Mouse (Mus musculus): ENCODE measurements at regions not wholly inside any gene's neighbourhood (a gene's known extent, or its start where the extent isn't known, plus 50 kb on each side); places are given as distances from the start of the nearest gene placed in this dataset.

GRCm38 (mm10) chr14:29877671-29878422 is 90.3 kb upstream of the Selenok start:
- DNase-seq: no peak

GRCm38 (mm10) chr14:29878423-29878800 is 89.7 kb upstream of the Selenok start:
- no peak for DNase-seq

GRCm38 (mm10) chr14:29879283-29879682 is 88.8 kb upstream of the Selenok start:
- no peak for DNase-seq

- no peak for DNase-seq
These were observed 85.3 kb upstream of the Selenok start for GRCm38 (mm10) chr14:29882666-29883344.

GRCm38 (mm10) chr14:29895332-29895988 is 72.6 kb upstream of the Selenok start:
- DNase-seq: peak; percentile 42

- no peak for DNase-seq
These were observed 72.0 kb upstream of the Selenok start for GRCm38 (mm10) chr14:29895989-29896675.

- DNase-seq: no peak
These were observed 67.2 kb upstream of the Selenok start for GRCm38 (mm10) chr14:29900931-29901330.

- no peak for DNase-seq
These were observed 64.5 kb upstream of the Selenok start for GRCm38 (mm10) chr14:29903574-29903973.

GRCm38 (mm10) chr14:29904856-29905255 is 63.3 kb upstream of the Selenok start:
- no peak for DNase-seq

- no peak for DNase-seq
These were observed 58.4 kb upstream of the Selenok start for GRCm38 (mm10) chr14:29909741-29910140.
